Mouse (Mus musculus): ENCODE data around the gene Tcf15. TPM values are rescaled to one million over a fixed set of nuclear protein-coding genes. Genes with fewer than 3 reads are reported as not detected.

Gene Tcf15
- 10 to 100 TPM; 18.4 to 21.9 TPM for total RNA-seq (2021)
- long read RNA-seq, experiment 1, transcript Tcf15-201 (2 exons, 980 nt) = major isoform, 34 of 35 reads
- long read RNA-seq, experiment 1, partial matches to known transcripts = 0 of 35 reads
- long read RNA-seq, experiment 1, other reads (novel, unspliced or antisense) = 1 of 35 reads
- long read RNA-seq, experiment 2, transcript Tcf15-201 (2 exons, 980 nt) = major isoform, 31 of 33 reads
- long read RNA-seq, experiment 2, partial matches to known transcripts = 0 of 33 reads
- long read RNA-seq, experiment 2, other reads (novel, unspliced or antisense) = 2 of 33 reads

GRCm38 (mm10) chr2:152143279-152144157 lies at the start of gene Tcf15:
Gene Tcf15 (plus strand): TSS chr2:152143561.
- DNase-seq (ENCODE audit: low spot score in 2 of 2) = peak; percentile 43 to 73

- DNase-seq (ENCODE audit: low spot score in 2 of 2) = no peak
Measured at GRCm38 (mm10) chr2:152094856-152095545, 48.4 kb upstream of the Tcf15 start.

- DNase-seq (ENCODE audit: low spot score in 2 of 2) = no peak
Measured at GRCm38 (mm10) chr2:152096922-152097321, 46.4 kb upstream of the Tcf15 start.

GRCm38 (mm10) chr2:152097916-152098315 lies 45.4 kb upstream of the Tcf15 start:
- DNase-seq (ENCODE audit: low spot score in 2 of 2) = no peak

- no peak for DNase-seq (ENCODE audit: low spot score in 2 of 2)
Measured at GRCm38 (mm10) chr2:152099538-152099937, 43.8 kb upstream of the Tcf15 start.

- no peak for DNase-seq (ENCODE audit: low spot score in 2 of 2)
Measured at GRCm38 (mm10) chr2:152101761-152102160, 41.6 kb upstream of the Tcf15 start.

GRCm38 (mm10) chr2:152102369-152102768 lies 41.0 kb upstream of the Tcf15 start:
- DNase-seq (ENCODE audit: low spot score in 2 of 2) = no peak

GRCm38 (mm10) chr2:152104711-152105317 lies 38.5 kb upstream of the Tcf15 start:
- DNase-seq (ENCODE audit: low spot score in 2 of 2) = no peak

- peak; percentile 75 to 87 for DNase-seq (ENCODE audit: low spot score in 2 of 2)
Measured at GRCm38 (mm10) chr2:152105318-152106224, 37.8 kb upstream of the Tcf15 start, which contains the start of gene Srxn1. Gene Srxn1 (plus strand): TSS chr2:152105516.

- DNase-seq (ENCODE audit: low spot score in 2 of 2) = no peak
Measured at GRCm38 (mm10) chr2:152106225-152106595, 37.2 kb upstream of the Tcf15 start.

- no peak for DNase-seq (ENCODE audit: low spot score in 2 of 2)
Measured at GRCm38 (mm10) chr2:152106597-152106996, 36.8 kb upstream of the Tcf15 start.

GRCm38 (mm10) chr2:152108702-152109101 lies 34.7 kb upstream of the Tcf15 start:
- DNase-seq (ENCODE audit: low spot score in 2 of 2) = no peak

GRCm38 (mm10) chr2:152109386-152109785 lies 34.0 kb upstream of the Tcf15 start:
- DNase-seq (ENCODE audit: low spot score in 2 of 2) = no peak

GRCm38 (mm10) chr2:152111311-152111710 lies 32.0 kb upstream of the Tcf15 start:
- no peak for DNase-seq (ENCODE audit: low spot score in 2 of 2)

GRCm38 (mm10) chr2:152111920-152112319 lies 31.4 kb upstream of the Tcf15 start:
- peak; percentile 79 to 89 for DNase-seq (ENCODE audit: low spot score in 2 of 2)

GRCm38 (mm10) chr2:152112490-152112889 lies 30.9 kb upstream of the Tcf15 start:
- DNase-seq (ENCODE audit: low spot score in 2 of 2) = no peak

GRCm38 (mm10) chr2:152112970-152113369 lies 30.4 kb upstream of the Tcf15 start:
- DNase-seq (ENCODE audit: low spot score in 2 of 2) = no peak

GRCm38 (mm10) chr2:152114057-152114975 lies 29.0 kb upstream of the Tcf15 start:
- peak in 1 of 2 experiments; percentile 38 for DNase-seq (ENCODE audit: low spot score in 2 of 2)

- no peak for DNase-seq (ENCODE audit: low spot score in 2 of 2)
Measured at GRCm38 (mm10) chr2:152117694-152118093, 25.7 kb upstream of the Tcf15 start.

Data from gastrocnemius, postnatal 4 days (tissue).